Mouse (Mus musculus): Measurements from ENCODE around the gene Olfr67.
"Not testable (repeated sequence)": the region's sequence is repeated elsewhere in the genome, so short reads cannot be mapped to it uniquely, and the experiment has no call there.

Olfr67 gene

DNA sequence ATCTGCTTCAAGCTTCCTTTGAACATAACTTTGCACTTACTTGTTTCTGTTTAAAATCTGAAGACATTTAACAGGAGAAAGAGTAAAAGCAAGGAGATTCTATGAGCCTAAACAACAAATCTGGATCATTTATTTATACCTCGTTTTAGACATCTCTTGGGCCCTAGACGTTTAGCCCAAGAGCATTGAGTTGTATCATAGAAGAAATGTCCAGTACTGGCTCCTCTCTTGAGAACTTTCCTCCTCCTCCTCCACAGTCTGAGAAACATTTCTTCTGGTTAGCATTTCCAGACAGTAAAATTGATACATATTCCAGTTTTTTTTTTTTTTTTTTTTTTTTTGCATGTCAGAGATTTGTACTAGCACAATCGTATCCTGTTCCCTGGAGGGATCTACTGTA lies at the start of gene Olfr67:
Gene Olfr67, minus strand, starts transcription at position 101 of the 400 bp plus-strand sequence.
- DNase-seq (ENCODE audit: low spot score), result no peak

DNA sequence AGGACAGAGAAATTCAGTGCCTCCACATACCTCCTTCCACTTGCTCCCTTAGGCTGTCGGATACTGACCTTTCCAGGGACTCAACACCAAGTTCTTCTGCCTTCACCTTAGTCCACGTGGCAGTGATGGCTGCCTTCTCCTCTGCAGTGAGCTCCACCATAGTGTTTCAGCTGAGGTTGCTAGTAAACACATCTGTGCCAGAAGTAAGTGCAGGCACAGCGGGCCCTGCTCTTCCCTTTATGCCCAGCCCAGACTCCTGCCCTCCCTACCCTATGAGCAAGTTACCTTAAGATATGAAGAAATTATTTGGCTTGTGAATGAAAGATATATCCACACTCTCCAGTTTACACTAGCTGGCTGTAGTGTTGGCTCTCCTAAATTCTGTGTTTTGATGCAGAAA lies 48.6 kb upstream of the Olfr67 start, which contains the start of gene Hbb-bh2:
Gene Hbb-bh2, minus strand, starts transcription at position 253 of the 400 bp plus-strand sequence.
- DNase-seq (ENCODE audit: low spot score), result no peak

DNA sequence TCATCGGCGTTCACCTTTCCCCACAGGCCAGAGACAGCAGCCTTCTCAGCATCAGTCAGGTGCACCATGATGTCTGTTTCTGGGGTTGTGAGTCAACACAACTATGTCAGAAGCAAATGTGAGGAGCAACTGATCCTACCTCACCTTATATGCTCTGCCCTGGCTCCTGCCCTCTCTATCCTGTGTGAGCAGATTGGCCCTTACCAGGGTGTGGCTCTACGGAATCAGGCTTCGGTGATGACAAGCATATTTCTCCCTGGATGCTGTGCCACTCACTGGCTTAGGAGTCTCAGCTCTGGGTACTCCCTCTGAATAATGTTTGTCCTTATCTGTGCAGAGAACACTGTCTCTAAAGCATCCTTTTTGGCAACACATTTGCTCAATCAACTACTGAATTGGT lies 36.2 kb upstream of the Olfr67 start, which contains the start of gene Hbb-bs:
Gene Hbb-bs, minus strand, starts transcription at position 289 of the 400 bp plus-strand sequence.
- no peak for DNase-seq (ENCODE audit: low spot score)

DNA sequence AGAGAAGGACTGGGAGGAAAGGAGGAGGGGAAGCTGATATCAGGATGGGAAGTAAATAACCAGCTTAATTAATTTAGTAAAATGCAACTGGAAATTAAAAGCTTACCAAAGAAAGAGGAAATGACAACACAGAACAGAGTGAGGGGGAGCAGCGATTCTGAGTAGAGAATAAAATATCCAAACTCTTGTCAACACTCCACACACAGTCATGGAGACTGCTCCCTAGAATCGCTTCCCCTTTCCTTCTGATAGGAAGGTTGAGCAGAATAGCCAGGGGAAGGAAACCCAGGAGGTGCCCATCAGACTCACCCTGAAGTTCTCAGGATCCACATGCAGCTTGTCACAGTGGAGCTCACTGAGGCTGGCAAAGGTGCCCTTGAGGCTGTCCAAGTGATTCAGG lies 35.5 kb upstream of the Olfr67 start:
- DNase-seq (ENCODE audit: low spot score), result not testable (repeated sequence)

DNA sequence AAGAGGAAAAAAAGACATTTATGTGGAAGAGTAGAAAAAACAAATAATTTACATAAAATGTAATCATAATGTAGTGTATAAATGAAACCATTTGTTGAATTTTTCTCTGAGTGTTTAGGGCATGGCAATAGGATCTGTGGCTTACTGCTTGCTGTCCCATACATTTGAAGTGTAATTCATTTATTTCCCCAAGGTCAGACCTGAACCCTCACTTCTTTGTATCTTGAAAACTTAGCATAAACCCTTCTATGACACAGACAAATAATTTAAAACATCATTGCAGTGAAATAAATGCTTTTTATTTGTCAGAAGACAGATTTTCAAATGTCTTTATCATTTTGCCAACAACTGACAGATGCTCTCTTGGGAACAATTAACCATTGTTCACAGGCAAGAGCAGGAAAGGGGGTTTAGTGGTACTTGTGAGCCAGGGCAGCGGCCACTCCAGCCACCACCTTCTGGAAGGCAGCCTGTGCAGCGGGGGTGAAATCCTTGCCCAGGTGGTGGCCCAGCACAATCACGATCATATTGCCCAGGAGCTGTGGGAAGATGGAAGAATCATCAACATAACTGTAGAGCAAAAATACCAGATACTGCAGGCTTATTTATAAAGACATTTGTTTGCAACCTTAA lies 34.8 kb upstream of the Olfr67 start:
- no peak for DNase-seq (ENCODE audit: low spot score)

DNA sequence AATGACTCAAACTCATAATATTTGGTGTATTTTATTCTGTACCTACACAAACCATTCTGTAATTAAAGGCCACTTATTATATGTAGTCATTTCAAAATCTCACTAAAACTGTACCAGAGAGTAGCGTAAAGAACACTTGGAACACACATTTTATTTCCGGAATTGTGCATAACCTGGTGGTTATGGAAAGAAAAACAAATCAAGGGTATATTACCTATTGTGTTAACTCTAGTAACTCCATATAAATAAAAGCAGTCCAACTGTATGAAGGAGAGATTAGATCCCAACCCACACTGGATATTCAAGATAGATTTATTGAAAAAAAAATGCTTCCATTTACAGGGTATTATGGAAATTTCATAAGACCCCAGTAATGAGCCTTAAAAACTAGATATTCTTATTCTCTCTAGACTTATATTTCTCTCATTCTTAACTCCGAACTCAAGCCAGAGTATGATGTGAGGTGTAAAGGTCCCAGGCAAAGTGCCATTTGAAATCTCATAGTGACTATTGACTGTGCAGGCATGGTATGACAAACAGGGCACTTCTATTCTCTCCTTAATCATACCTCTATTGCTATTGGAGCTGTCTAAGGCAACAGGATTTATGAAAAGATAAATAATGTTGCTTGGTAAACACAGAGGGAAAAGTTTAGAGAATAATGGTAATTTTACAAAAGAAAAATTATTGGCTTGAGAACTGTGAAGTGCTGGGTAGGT lies 34.1 kb upstream of the Olfr67 start:
- no peak for DNase-seq (ENCODE audit: low spot score)

DNA sequence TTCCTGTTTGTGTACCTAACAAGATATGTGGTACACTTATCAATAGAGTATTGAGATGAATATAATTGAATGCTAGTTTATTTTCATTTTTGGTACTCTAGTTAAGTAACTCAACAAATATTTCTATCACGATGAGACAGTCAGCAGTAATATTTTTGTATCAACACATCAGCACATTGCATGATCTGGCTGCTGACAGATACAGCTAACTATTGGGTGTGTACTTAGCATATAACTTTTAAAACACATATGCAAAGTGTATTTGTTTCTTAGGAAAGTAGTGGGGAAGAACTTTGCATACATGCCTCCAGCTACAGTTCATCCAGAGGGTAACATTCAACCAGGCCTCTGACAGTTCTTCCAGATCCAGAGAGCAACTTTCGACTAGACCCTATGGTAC lies 33.0 kb upstream of the Olfr67 start:
- no peak for DNase-seq (ENCODE audit: low spot score)

DNA sequence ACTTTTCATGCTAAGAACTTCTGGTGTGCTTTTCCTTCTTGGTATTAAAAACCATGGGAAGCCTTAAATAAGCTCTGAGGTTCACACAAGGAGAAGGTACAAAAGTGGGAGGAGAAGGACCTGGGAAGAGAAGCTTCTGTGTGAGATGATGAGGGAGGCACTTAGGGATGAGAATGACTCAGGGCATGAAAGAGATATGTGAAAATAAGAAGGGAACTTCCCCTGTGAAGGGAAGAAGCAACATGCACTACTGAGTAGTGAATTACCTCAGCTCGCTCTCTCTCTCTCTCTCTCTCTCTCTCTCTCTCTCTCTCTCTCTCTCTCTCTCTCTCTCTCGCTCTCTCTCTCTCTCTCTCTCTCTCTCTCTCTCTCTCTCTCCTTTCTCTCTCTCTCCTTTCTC lies 23.5 kb upstream of the Olfr67 start:
- not testable (repeated sequence) for DNase-seq (ENCODE audit: low spot score)

DNA sequence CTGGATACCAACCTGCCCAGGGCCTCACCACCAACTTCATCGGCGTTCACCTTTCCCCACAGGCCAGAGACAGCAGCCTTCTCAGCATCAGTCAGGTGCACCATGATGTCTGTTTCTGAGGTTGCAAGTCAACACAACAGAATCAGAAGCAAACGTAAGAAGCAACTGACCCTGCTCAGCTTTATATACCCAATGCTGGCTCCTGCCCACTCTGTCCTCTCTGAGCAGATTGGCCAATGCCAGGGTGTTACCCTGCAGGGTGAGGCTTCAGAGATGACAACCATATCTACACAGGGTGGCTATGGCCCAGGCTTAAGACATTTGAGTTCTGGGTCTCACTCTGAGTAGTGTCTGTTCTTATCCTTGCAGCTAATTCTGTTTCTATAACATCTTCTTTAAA lies 22.1 kb upstream of the Olfr67 start, which contains the start of gene Hbb-bt:
Gene Hbb-bt, minus strand, starts transcription at position 231 of the 400 bp plus-strand sequence.
- DNase-seq (ENCODE audit: low spot score), result no peak

DNA sequence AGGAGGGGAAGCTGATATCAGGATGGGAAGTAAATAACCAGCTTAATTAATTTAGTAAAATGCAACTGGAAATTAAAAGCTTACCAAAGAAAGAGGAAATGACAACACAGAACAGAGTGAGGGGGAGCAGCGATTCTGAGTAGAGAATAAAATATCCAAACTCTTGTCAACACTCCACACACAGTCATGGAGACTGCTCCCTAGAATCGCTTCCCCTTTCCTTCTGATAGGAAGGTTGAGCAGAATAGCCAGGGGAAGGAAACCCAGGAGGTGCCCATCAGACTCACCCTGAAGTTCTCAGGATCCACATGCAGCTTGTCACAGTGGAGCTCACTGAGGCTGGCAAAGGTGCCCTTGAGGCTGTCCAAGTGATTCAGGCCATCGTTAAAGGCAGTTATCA lies 21.5 kb upstream of the Olfr67 start:
- DNase-seq (ENCODE audit: low spot score), result not testable (repeated sequence)

DNA sequence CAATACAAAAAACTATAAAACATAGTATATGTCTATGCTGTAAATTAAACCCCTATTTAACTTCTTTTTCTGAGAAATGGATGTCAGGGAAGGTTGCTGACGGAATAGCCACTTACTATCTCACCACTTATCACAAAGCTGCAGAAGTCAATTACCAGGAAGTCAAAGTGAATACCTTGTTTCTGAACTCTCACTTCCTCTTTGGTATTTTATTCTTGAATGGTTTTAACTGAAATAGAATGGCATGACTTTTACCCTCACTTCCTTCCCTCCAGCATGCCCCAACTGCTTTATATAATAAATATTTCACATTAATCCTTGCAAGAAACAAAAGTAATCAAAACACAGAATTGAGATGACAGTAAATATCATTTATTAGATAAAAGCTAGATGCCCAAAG lies 20.6 kb upstream of the Olfr67 start:
- DNase-seq (ENCODE audit: low spot score), result no peak

DNA sequence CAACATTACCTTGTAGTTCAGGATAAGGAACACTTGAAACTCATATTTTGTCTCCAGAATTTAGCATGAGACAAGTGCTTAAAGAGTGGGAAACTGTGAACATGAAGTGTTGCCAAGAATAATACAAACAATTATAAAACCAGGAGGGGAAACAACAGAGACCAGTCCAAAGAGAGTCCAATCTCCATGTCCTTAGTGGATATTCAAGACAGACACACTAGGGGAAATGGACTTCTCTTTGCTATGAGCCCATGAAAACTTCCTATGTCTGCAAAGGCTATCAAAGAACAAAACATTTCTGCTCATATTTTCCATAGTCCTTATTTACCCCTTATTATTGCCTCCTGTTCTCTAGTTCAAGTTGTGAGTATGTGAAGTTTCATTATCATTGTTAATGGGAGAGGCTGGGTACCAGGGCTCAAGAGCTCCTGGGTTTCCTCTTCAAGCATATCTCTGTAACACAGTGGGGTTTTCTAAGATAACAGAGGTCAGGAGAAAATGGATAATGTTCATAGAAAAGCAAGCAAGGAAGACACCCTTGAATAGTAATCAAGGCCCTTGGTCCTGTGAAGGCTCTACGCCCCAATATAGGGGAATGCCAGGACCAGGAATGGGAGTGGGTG lies 19.7 kb upstream of the Olfr67 start:
- no peak for DNase-seq (ENCODE audit: low spot score)

DNA sequence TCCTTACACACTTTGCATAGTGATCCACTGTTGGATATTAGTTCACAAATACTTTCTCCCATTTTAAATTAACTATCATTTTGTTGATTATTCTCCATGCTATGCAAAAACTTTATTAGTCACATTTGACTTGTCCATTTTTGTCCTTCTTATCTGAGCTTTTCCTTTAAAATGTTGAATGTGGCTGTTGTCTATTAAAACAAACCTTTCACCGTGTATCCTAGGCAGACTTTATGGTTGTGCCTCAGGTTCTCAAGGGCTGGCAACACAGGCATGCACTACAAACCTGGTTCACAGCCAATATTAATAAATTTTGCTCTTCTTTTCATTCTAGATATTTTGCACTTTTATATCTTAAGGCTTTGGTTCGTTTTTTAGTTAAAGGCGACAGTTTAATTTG lies 19.1 kb upstream of the Olfr67 start:
- no peak for DNase-seq (ENCODE audit: low spot score)

DNA sequence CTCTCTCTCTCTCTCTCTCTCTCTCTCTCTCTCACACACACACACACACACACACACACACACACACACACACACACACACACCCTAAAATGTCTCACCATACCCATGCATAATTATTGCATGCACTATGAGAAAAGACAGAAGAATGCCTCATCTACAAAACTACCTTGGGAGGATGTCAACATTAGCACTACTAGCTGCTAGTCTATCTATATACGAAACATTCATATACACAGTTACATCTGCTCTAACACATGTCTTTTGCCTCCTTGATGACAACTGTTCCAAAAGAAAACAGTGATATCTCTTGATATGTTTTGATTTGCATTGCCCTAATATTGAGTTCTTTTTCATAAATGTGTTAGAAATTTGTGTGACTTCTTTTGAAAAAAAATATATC lies 18.7 kb upstream of the Olfr67 start:
- no peak for DNase-seq (ENCODE audit: low spot score)

DNA sequence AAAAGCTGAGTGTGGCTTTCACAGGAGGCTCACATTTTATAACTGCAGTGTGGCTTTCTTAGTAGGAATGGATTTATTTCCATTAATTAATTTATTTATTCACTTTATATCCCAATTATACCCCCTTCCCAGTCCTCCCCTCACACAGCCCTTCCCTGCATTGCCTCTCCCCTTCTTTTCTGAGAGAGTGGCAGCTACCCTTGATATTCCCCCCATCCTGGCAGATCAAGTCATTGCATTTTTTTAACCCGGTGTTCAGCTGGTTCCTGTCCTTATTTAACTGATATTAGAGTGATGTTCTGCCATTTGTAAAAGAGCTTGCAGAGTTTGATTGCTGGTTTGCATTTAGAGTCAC lies 18.2 kb upstream of the Olfr67 start:
- no peak for DNase-seq (ENCODE audit: low spot score)

DNA sequence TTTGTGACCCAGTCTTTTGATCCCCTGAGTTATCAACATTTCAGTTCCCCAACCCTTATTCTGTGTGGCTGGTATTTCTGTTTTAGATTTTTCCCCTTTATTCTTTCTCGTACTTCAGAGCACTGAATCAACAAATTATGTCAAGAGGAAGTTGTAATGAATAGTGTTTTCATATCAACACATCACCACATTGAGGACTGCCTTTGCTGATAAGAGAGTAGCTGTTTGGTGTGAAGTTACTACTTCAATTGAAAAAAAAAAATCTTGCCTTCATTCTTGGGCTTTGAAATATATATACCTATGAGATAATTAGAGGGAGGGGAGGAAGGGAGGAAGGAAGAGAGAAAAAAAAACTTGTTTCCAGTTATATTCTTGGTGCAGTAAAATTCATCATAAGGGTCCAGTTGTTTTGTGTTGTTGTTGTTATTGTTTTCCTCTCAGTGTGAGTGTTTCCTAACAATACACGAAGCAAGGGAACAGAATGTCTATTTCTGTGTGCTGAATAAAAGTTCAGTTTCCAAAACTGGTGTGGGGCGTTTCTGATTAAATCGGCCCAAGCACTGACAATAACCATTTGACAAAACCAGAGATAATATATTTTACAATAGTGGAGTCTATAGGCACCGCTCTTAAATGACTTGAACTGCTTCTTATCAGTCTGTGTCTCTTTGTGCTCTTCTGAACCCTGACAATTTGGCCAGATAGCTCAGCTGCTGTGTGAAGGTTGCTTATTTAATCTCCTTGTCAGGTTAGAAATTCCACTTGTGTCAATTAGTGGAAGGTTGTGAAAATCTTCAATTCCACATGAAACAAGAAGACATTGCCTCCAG lies 17.6 kb upstream of the Olfr67 start:
- no peak for DNase-seq (ENCODE audit: low spot score)

DNA sequence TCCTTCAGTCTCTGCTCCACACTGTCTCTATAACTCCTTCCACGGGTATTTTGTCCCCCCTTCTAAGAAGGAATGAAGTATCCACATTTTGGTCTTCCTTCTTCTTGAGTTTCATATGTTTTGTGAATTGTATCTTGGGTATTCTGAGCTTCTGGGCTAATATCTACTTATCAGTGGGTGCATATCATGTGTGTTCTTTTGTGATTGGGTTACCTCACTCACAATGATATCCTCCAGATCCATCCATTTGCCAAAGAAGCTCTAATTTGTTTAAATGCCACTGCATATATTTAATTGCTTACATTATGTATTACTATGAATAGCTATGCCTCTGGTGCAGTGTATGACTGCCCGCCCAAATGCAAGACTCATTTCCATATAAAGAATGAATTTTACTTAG lies 16.5 kb upstream of the Olfr67 start:
- not testable (repeated sequence) for DNase-seq (ENCODE audit: low spot score)

DNA sequence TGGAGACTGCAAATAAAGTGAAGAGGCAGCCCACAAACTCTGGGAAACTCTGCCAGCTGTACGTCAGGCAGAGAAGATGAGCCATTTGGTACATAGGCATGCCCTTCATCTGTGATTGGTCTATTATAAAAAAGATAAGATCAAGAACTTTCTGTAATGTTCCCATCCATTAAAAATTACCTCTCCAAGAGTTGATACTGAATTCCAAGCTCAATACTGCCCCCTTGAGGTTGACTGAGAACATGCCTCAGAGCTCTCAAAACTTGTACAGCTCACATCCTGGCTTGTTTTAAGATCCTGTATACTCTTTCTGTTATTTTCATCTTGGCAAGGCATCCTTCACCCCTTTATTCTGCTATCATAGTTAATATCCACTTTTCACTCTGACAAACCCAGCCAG lies 15.2 kb upstream of the Olfr67 start:
- DNase-seq (ENCODE audit: low spot score), result no peak

DNA sequence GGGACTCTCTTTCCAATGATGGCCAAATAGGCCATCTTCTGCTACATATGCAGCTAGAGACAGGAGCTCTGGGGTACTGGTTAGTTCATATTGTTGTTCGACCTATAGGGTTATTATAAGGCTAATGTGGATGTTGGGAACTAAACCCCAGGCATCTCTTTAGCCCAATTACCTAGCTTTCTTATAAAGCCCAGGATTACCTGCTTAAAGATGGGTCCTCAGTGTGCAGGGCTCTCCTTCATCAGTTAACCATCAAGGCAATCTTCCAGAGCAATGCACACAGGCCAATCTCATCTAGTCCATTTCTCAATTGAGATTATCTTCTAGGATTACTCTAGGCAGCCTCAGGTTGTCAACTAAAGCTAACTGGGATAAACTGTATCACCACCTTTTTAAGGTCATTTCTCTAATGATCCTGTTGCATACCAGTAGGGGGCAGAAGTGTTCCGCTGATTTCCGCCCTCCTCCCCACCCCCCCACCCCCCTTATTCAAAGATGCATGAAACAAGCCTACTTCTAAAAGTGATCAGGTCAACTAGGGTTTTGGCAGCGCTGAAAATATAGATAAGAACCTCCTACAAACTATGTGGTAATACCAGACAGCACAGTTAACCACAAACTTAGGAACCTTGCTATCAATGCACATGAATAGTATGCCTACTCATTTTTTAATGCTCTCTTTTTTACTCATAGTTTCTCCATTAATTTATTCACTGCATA lies 1.2 kb upstream of the Olfr67 start:
- DNase-seq (ENCODE audit: low spot score), result no peak

DNA sequence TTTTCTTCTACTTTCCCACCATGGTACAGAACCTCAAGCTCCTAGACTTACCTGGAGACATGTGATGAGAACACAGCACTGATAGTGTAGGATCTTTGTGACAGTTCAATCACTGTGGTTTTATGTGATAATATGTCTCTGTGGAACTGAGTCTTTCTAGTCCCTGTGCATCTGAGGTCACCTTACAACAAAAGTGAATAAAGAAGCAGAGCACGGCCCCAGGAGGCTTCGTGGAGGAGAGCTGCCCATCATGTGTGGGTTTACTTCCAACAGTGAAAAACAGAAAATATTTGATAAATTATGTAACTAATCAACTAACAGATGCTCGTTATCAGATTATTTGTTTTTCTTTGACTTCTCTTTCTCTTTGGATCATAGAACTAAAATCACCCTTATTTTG lies 12.0 kb downstream of the Olfr67 start, which contains the start of gene Olfr68:
Gene Olfr68, minus strand, starts transcription at position 101 of the 400 bp plus-strand sequence.
- DNase-seq (ENCODE audit: low spot score), result no peak

DNA sequence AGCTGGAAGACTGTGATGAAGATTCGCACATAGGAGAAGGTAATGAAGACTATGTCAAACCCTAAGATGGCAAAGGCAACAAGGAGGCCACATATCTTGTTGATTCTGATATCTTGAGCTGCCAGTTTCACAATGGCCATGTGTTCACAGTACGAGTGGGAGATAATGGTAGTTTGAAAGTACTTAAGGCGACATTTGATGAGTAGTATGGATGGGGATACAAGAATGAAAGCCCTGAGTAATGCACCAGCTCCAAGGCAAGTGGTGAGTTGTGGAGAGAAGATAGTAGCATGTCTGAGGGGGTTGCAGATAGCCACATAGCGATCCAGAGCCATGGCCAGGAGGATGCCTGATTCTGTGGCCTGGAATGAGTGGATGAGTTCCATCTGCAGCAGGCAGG lies 14.0 kb downstream of the Olfr67 start:
- DNase-seq (ENCODE audit: low spot score), result not testable (repeated sequence)

DNA sequence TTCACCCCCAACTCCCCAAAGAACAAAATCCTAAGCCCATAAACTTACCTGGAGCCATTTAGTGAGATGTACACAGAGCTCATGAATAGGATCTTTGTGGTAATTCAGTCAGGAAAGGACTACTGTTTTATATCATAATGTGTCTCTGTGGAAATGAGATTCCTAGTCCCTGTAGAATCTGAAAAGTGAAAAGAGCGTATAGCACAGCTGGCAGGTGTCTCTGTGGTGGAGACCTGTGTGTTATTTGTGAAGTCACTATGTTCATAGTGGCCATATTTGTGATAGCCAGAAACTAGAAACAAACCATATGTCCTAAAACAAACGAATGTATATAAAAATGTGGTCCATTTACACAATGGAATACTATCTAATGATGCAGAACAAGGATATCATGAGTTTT lies 20.1 kb downstream of the Olfr67 start, which contains the start of gene Olfr69:
Gene Olfr69, minus strand, starts transcription at position 101 of the 400 bp plus-strand sequence.
- DNase-seq (ENCODE audit: low spot score), result no peak
